Mouse (Mus musculus) megakaryocyte-erythroid progenitor cell, adult 5 weeks (primary cell): ENCODE data around the gene Amotl2. TPM values are rescaled to one million over a fixed set of nuclear protein-coding genes. Genes with fewer than 3 reads are reported as not detected.

Source experiments
- polyA plus RNA-seq: library from polyadenylated mRNA; stranded (reverse); fragments of >175 nt; gene quantifications from 2 replicates; pipeline ENCODE4 v1.2.3, GENCODE M21; 2012

Amotl2 gene
- 3.8 and 5.3 TPM in 2 replicates for polyA plus RNA-seq

GRCm38 (mm10) chr9:102716481-102717163, at the start of gene Amotl2:
Amotl2 (plus strand) TSS chr9:102716672.

Other genes with a start within 250 kb of the Amotl2 start
- 0.04 TPM in 1 of 2 replicates, not detected in the other for gene Ky, start 210.9 kb upstream of the Amotl2 start, polyA plus RNA-seq
- 47.0 and 70.7 TPM in 2 replicates for gene Anapc13, start 90.4 kb upstream of the Amotl2 start, polyA plus RNA-seq
- gene Cep63, start 90.1 kb upstream of the Amotl2 start, polyA plus RNA-seq = 24.8 and 26.4 TPM in 2 replicates
- 0.54 and 1.1 TPM in 2 replicates for gene Ryk, start 118.2 kb downstream of the Amotl2 start, polyA plus RNA-seq